Mouse (Mus musculus) T-helper 17 cell (primary cell): ENCODE results near the gene Atp2b2.

Source experiments
- in situ Hi-C, 2 experiments: fragments of 300-600 bp; cut with MboI, MseI; formaldehyde crosslinking; loops; 1 replicate in 1 of 2; 2 replicates in 1 of 2; pipeline ENCODE4 v1.15.1; 2025; ENCODE audit warnings: high pct_unique_total_duplicates in 2 of 2

The Atp2b2 gene

GRCm38 (mm10) chr6:113799915-113800314, 242.5 kb downstream of the Atp2b2 start:
- in situ Hi-C loops: no loop called here

DNA sequence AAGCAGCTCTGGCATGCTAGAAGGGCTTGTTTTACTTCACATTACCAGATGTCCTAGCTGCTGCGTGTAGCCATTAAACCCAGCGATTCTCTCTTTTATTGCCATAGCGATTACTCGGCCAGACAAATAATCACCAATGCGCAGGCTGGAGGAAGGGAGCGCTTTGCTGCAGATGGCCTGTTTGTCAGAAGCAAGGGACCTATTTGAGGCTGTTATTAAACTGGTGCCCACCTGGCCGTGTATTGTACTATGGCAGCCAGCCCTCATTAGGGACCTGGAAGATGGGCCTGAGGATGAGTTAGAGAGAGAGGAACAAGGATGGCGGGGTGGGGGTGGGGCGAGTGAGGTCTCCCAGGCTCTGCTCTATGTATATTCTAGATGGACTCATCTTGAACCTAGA, 243.1 kb downstream of the Atp2b2 start:
- in situ Hi-C loops: no loop called here

GRCm38 (mm10) chr6:113798921-113799320, 243.5 kb downstream of the Atp2b2 start:
- in situ Hi-C loops: no loop called here

- in situ Hi-C loops: no loop called here
These were observed 247.1 kb downstream of the Atp2b2 start for GRCm38 (mm10) chr6:113795241-113795702.

- in situ Hi-C loops: no loop called here
These were observed 250.0 kb downstream of the Atp2b2 start for GRCm38 (mm10) chr6:113792368-113792767.

DNA sequence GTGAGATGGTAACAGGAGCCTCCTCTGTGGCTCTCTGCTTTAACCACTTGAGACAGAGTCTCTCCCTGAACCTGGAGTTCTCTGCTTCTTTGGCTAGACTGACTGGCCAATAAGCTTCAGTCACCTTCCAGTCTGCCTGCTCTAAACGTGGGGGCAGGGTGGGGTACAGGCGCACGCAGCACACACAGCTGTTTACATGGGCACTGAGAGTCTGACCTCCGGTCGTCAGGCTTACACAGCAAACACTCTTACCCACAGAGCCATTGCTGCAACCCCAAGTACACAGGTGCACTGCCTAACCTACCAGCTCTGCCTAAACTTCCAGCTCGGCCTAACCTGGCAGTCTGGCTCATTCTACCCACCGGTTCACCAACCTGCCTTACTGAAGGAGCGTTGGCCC, 251.4 kb downstream of the Atp2b2 start:
- in situ Hi-C loops: no loop called here

- in situ Hi-C loops: no loop called here
These were observed 254.9 kb downstream of the Atp2b2 start for GRCm38 (mm10) chr6:113787459-113787968.

DNA sequence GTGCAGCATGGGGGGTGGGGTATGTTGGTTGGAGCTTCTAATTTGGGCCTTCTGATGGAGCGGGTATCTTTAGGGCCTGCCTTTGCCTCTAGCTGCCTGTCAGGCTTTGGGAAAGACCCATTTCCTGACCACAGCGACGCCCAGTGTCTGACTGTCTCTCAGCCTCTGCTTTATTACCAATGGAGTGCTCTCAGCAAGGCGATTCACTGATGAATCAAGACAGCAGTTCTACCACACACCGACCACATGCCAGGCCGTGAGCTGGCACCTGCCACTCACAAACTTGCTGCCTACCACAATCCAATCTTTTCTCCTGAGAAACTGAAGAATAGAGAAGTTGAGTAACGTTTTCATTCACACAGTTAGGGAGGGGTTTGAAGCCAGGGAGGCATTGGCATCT, 256.8 kb downstream of the Atp2b2 start:
- in situ Hi-C loops: no loop called here

DNA sequence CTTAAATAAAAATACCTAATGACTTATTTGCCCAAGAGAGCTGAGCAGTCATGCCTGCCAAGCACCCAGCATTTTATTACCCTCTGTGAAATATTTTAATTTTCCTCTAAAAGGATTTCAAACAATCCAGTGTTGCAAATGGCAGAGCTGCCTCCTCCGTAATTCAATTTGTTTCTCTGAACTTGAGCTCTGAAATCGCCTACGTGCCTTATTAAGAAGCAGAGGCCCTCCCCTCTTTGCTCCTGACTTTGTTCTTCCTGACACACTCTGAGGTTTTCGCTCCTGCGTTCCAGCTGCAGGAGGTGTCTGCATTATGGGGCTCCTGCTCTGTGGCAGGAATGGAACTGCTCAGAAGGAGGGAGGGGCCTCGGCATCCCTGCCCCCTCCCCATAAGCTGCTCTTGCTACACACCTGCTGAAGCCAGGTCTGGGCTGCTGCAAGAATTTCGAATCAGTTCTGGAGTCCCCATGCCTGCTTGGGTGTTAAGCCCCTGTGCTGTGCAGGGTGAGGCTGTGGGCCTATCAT, 264.1 kb downstream of the Atp2b2 start:
- in situ Hi-C loops: no loop called here

GRCm38 (mm10) chr6:113768804-113769203, 273.6 kb downstream of the Atp2b2 start:
- in situ Hi-C loops: no loop called here

- in situ Hi-C loops: loop anchor here in 1 of 2 experiments (5.0 kb wide), 1 partner anchor 311 kb away; no protein-coding TSS in a partner anchor
These were observed 280.8 kb downstream of the Atp2b2 start for GRCm38 (mm10) chr6:113761644-113762043.

GRCm38 (mm10) chr6:113749119-113749685, 293.2 kb downstream of the Atp2b2 start:
- in situ Hi-C loops: no loop called here

GRCm38 (mm10) chr6:113748351-113748750, 294.1 kb downstream of the Atp2b2 start:
- in situ Hi-C loops: no loop called here

GRCm38 (mm10) chr6:113747284-113747683, 295.1 kb downstream of the Atp2b2 start:
- in situ Hi-C loops: no loop called here

DNA sequence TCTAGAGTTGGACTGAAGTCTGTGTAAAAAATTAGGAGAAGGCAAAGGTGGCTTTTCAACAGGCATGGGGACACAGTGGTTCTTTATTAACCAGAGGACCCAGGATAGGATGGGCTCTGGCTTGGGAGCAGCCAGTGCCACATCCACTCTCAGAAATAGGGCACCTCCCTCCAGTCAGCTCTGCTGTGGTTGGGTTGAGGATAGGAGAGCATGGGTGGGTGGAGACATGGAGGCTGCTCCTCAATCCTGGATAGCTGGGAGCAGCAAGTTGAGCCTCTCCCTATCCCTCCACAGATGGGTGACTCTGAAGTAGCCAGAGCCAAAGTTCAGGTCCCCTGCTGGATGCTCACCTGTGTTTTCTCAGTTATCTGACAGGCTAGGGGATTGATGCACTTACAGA, 297.3 kb downstream of the Atp2b2 start:
- in situ Hi-C loops: no loop called here

- in situ Hi-C loops: no loop called here
These were observed 299.3 kb downstream of the Atp2b2 start for GRCm38 (mm10) chr6:113743111-113743510.

GRCm38 (mm10) chr6:113742321-113742720, 300.1 kb downstream of the Atp2b2 start:
- in situ Hi-C loops: no loop called here

DNA sequence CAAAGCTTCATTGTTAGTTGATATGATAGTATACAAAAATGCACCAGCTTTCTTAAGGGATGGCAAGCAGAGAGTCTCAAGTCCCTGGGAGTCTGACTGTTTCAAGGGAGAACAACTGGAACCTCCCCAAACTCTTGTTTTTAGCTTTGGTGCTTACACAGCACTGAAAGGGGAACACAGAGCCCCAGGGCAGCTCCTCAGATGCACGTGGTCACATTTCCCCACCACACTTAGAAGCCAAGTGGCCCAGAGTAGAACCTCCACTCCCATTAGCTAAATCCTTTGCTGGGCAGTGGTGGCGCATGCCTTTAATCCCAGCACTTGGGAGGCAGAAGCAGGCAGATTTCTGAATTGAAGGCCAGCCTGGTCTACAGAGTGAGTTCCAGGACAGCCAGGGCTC, 301.0 kb downstream of the Atp2b2 start:
- in situ Hi-C loops: no loop called here

DNA sequence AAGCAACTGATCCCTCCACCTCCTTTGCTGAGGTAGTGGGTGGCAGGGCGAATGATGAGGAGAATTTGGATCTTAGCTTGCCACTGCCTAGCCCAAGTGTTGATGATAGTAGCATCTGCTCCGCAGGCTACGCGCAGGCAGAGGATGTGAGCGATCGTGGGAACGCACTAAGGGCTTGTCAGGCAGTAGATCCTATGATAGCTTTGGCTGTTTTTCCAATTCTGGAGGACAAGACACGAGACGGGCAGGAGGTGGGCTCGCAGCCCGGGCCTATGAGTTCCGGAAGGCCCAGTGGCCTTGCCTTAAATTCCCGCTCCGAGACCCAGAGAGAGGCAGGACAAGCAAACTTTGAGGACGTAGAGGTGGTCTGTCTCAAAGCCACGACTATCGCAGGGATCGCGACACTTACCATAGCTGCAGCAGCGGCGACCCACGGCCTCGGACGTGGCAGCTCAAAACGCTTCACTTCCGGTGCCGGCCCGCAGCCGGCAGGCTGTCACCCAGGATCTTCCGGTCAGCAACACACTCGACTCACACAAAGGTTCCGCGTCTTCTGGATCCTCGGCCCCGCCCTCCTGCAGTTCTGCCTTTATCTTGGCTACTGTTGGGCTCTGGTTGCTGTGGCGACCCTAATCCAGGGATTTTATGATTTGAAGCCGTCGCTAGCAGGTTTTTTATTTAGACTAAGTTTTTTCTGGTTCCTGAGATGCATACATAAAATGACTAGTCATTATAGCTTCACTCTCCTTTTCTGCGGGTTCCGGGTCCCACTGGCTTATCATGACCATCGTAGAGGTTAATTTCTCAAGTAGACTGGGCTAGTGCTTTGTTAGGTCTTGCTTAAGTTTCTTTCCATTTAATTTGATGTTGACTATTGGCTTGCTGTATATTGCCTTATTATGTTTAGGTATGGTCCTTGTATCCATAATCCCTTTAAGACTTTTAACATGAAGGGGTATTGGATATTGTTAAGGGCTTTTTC, 301.9 kb downstream of the Atp2b2 start, which contains the start of gene Sec13:
Gene Sec13 (minus strand): TSS at position 508 of the 982 bp plus-strand sequence.
- in situ Hi-C loops: no loop called here

DNA sequence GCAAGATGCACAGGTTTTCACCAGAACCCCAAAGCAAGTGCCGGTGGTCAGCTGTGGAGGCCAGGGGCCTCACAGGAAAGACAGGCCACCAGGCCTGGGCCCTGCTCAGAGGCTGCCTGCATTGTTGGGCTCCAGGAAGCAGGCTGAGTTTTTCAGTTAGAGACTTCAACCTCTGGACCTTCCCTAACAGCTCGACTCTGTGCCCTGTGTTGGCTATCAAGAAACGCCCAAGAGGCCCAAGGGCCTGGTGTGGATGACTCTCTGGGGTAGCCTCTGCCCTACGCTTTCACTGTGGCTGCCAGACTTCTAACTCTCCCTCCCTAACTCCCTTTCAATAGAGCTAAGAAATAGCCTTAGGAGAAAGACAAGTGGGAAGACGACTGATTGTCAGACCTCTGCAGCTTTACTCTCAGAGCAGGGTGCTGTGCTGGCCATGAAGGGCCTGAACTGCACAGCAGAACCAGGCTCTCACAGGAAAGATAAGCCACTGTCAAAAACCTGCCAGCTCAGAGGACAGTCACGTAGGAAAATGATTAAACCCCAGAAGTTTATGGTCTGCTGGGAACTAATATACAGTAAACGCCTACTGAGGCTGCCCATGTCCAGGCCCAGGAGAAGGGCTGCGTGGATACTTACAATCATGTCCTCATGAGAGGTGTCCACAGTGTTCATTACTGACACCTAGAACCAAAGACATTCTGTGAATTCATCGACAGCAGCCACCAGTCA, 304.9 kb downstream of the Atp2b2 start:
- in situ Hi-C loops: no loop called here

DNA sequence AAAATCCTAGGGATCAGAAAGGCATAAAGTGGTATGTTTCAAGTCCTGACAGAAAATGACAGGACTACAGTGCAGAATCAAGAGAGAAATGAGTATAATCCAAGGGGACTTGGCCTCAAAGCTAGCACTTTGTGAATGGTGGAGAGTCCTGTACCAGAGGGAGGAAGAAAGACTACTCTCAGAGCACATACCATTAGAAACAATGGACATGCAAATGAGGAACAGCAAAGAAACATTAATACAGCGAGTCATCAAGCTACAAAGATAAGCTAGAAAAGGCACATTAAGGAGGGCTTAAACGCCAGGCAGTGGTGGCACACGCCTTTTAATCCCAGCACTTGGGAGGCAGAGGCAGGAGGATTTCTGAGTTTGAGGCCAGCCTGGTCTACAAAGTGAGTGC, 311.1 kb downstream of the Atp2b2 start:
- in situ Hi-C loops: no loop called here
